Mouse (Mus musculus): ENCODE results near the gene Thsd4.

The Thsd4 gene

DNA sequence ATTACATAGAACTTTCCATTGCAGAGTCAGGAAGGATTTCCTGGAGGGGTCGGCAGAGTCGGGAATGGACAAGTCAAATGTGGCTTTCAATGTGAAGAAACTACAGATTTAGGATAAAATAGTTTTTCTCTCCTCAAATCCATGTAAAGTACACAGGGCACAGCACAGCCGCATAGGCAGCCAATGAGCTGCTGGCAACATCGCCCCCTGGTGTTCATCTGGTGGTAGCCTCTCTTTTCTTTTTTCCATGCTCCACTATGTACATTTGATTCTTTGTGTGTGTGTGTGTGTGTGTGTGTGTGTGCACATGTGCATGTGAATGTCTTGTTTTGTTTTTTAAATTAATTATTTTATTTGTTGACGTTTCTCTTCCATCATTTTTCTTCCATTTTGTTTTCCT is 433.7 kb downstream of the Thsd4 start:
- DNase-seq (ENCODE audit: low read depth, low spot score) = peak; percentile 65

DNA sequence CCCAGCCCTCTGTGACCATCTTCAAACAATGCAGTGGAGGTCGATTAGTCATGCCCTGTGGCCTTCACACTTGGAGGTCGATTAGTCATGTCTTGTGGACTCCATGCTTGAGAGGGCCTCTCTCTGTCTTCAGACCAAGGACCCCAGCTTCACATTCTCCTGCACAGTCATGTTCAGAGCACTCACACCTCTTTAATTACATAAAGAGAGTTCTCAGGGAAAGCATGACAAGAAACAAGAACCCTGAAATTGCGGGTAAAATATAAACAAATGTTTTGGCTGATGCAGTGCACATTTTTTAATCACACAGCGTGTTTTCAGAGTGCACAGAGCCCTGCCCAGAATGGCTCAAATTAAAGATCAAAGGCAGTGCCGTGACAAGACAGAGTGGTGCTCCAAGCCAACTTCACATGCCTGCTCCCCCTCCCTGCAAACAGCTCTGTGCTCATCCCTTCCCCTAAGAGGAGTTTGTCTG is 439.7 kb downstream of the Thsd4 start:
- DNase-seq (ENCODE audit: low read depth, low spot score) = peak; percentile 72

DNA sequence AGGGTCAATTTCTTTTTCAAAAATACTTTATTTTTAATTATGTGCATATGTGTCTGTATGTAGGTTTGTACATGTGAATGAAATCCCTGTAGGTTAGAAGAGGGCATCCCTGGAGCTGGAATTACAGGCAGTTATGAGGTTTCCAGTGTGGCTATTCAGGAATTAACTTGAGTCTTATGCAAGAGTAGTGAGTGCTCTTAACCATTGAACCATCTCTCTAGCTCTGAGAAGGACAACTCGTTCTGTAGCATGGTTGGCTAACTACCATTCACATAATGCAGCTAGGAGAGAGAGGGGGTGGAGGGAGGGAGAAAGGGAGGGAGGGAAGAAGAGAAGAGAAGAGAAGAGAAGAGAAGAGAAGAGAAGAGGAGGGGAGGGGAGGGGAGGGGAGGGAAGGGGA is 444.1 kb downstream of the Thsd4 start:
- no peak for DNase-seq (ENCODE audit: low read depth, low spot score)

DNA sequence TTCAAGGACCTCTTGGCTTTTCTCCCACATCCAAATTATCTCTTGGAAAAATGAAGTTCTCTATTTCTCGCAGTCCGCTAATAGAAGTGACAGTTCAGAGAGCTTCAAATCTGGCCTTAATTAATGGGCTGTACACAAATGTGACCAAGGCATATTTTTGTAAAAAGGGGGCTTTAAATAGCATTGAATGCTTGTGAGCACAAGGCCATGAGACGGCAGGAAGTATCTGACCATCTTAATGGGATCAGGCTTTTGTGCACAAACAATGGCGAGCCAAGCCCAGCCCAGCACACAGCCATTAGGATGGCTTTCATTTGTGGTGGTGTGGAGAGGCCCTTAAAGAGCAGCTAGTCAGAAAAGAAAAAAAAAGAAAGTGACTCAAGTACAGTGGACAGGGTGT is 445.4 kb downstream of the Thsd4 start:
- DNase-seq (ENCODE audit: low read depth, low spot score) = peak; percentile 11

DNA sequence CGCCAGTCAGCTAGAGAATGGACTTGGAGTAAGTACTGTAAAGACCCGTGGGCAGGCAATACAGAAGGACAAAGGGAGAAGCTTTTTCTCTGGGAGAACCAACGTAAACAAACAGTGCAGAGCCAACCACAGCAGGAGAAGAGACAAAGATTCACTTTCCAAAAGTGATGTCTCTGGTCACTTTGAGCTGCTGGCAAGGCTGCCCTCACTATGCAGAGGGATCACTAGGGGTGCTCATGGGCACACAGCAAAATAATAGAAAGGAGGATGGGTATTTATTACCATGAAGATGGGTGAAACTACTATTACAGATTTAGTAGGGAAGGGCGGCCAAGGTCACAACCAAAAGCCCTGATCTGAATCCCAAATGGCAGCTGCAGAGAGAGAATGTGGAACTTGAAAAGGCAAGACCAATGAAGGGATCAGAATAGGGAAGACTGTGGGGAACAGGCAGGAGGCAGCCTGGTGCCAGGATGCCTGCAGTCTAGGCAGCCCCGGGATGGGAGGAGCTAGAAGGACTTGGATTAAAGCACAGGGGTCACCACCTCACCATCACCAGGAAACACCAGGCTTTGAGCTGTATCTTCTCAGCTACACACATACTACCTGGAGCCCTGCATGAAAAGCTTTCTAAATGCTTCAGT is 450.1 kb downstream of the Thsd4 start:
- no peak for DNase-seq (ENCODE audit: low read depth, low spot score)

DNA sequence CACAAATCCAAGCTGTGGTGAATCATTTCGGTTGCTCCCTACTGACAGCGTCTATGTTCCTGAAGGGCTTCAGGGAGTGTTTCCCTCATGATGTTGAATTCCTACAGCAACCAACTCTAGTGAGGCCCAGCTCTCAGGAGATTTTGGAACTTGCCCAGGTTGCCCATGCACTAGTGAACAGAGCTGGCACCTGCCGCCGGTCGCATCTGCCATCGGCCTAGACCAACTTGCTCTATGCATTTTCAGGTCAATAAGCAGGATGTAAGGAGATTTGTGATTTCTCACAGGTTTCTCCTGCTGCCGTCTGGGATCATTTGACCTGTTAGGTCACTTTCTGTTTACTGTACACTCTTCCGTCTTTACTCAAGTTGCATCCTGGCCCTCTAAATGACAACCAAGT is 454.6 kb downstream of the Thsd4 start:
- DNase-seq (ENCODE audit: low read depth, low spot score) = no peak

DNA sequence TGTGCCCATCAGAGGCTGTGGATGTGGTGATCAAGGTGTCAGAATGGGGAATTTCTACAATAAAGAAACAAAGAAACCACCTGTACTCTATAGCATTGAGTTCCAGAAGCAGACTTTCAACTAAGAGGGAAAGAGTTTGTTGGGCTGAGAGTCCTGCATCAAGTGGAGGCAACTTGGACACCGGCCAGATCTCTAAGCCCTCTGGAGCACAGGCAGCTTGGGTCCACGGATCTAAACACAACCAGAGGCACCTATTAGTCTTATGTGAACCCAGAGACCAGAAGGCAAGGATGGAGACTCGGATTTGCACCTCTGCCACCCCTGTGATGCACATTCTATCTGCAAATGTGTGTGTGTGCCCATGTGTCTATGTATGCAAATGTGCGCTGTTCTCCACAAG is 456.7 kb downstream of the Thsd4 start:
- DNase-seq (ENCODE audit: low read depth, low spot score) = no peak

DNA sequence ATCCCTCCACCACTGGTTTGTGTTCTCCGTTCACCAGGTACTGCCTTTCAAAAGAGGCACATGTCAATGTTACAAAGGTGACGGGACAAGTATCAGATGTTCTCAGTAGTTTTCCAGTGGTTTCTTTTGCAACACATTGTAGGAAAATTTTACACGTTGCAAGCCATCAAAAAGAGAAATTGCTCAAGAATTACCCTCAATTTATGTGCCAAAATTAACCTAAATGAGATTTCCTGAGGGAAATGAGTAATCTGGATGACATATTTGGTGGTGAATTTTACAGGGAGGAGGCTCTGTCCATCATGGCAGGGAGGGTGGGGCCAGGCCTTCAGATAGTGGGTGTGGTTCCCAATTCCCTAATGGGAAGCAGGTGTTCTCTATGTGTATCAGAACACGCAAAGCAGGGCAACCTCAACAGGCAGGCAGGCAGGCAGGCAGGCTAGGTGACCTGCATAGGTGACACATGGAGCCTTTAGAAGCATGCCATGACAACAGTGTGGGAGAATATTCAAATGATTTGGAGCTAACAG is 458.6 kb downstream of the Thsd4 start:
- no peak for DNase-seq (ENCODE audit: low read depth, low spot score)

DNA sequence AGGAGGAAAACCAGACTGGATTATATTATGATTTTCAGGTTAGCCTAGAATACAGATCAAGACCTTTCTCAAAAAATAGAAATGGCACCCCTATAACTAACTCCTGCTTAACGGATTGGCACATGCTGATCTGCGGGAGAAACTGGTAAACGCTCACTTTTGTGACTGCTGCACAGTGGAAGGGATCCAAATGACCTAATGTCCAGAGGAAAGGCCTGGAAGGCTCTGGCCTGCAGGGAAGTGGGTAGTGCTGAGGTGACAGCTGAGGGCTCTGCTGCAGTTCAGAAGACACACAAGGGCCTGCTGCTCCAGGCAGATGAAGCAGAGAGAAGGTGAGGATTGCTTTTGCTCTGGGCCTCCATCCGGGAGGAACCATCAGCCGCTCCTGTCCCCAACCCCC is 465.7 kb downstream of the Thsd4 start:
- DNase-seq (ENCODE audit: low read depth, low spot score) = no peak

DNA sequence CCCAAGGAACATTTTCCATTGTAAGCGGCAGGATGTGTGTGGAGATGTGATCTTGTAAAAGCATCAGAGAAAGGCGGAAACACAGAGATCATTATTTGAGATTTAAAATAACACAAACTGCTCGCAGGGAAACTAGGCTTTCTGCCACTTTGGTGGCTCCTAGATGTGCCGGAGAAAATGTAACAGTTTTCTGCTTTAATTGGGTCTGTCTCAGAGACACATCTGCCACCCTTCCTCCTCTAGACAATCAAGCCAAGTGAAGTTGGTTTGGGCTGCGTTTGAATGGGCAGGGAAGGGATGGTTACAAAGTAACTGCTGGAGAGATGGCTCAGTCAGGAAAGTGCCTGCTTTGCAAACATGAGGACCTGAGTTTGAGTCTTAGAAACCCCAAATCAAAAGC is 466.9 kb downstream of the Thsd4 start:
- DNase-seq (ENCODE audit: low read depth, low spot score) = no peak

DNA sequence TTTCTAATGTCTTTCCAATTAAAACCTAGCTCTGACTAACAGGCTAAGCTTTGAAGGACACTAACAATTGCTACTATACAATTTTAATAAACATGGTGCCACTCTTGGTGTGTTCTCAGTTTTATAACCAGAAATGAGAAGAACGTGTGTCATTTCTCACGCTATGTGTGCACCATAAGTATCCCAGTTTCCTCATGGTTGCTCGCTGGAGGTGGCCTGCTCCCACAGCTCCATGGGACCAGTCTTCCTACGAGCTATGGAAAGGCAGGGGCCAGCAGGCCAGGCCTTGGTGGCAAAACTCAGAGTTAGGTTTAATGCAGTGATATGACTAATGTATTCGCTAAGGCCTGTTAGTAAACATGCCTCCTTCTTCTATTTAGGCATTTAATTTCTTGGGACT is 468.7 kb downstream of the Thsd4 start:
- DNase-seq (ENCODE audit: low read depth, low spot score) = no peak

DNA sequence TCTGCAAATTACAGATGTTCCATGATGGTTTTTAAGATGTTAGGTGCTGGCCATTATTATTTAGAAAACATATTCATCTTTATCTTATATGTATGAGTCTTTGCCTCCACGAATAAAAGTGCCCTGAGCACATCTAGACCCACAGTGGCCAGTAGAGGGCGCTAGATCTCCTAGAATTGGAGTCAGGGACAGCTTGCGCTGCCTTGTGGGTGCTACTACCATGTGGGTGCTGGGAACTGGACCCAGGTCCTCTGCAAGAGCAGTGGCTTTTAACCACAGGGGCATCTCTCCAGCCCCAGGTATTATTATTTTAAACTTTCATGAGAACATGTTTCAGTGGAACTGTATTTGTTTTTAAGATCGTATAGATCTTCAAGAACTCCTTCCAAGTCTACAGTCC is 469.4 kb downstream of the Thsd4 start:
- DNase-seq (ENCODE audit: low read depth, low spot score) = peak; percentile 49

DNA sequence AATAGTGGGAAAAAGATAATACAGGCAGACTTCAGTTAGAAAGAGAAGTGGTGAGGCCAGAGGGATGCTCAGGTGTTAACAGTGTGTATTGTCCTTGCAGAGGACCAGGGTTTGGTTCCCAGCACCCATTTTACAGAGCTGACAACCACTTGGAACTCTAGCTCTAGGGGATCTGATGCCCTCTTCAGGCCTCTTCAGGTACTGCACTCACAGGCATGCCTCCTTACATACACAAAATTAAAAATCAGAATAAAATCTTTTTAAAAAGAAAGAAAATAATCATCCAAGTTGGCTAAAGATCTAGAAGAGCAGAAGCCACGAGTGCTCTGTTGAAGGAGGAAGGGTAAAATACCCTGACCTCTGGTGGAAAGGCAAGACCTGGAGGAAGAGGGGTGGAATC is 478.7 kb downstream of the Thsd4 start:
- no peak for DNase-seq (ENCODE audit: low read depth, low spot score)

DNA sequence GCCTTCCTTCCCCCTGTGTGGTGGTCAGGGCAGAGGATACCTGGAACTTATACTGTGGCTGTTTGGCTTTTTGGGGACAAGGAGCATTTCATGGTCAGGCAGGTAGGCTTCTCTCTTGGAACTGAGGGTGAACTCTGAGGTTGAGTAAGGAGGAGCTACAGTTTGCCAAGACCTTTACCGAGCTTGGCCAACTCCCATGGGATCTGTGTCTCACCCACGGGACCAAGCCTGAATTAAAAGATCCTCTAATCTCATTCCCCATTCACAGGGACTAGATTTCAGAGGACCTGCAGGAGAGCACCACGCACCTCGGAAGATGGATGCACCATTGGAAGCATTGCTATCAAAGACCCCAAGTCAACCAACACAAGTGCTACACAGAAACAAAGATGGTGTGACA is 487.0 kb downstream of the Thsd4 start:
- DNase-seq (ENCODE audit: low read depth, low spot score) = no peak

DNA sequence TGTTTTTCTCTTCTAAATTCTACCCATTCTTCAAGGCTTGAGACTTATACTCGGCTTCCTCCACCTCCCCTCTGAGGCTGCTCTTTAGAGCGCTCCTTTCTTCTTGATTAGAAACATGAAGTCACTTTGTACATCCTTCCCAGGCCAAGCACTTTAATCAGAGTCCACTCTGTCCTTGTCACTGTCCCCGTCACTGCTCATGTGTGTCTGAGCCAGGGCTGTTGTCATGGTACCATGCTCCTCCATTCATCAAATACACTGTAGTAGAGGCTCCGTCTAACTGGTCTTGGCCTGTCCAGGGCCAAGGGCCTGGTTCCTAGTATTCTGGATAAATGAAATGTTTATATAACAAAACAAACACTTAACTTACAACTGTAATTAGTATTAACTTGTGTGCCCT is 494.6 kb downstream of the Thsd4 start:
- DNase-seq (ENCODE audit: low read depth, low spot score) = no peak

DNA sequence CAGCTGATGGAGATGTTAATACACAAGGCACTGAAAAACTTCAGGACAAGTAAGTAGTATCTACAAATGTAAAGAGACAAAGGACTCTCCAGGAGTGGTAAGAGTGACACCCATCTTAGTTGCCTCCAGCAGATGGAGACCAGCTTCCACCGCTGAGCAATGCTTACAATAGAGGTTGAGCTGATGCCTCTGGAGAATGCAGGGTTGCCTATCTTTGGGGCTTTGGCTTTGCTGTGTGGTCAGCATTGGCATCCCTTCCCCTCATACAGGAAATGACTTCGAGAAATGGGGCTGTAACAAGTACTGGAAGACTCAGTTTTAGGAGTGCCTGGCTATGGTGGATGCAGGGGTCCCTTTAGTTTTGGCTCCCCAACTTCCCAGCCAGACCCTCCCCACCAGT is 495.1 kb downstream of the Thsd4 start:
- DNase-seq (ENCODE audit: low read depth, low spot score) = no peak

DNA sequence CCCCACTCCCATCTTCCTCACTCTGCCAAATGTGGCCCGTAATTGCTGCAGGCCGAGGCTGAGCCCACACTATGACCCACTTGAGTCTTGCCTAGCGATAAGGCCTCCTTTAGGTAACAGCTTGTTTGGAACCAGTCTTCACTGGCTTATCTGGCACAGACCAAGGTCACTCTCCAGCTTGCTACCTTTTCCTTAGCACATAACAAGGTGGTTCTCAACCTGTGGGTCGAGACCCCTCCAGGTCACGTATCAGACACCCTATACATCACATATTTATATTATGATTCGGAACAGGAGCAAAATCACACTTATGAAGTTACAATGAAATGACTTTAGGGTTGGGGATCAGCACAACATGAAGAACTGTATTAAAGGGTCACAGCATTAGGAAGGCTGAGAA is 495.9 kb downstream of the Thsd4 start:
- DNase-seq (ENCODE audit: low read depth, low spot score) = peak; percentile 32

DNA sequence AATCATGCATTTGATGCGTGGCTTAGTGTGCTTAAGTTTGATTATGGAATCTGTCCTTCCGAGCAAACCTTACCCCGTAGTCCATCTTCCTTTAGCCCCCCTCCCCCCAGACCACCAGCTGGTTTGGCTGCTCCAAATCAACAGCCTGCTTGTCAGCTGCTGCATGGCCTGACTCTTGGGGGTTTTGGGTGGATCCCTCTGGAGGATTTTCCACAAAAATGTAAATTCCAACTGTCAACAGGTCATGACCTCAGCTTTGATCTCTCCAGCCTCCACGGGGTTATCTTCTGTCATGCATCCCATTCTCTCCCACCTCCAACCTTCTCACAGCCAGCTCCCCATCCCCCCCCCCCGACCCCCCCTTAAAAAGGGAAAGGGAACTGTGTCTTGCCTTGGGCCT is 496.9 kb downstream of the Thsd4 start:
- peak; percentile 91 for DNase-seq (ENCODE audit: low read depth, low spot score)

DNA sequence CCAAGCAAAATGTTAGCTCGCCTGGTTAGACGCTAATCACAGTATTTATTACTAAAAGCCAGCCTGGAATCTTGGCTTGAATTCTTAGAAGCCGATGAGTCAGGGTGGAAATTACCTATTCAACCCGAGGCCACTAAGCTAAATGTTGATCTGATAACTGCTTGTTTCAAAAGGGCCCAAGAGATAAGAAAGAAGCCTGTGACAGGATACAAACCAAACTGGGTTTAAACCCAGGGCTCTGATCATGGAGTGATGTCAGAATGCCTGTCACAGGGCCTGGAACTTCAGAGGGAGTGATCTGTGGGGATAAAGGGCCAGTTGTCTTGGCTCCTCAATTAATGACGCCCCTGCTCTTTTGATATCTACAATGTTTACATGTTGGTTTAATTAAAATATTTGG is 497.3 kb downstream of the Thsd4 start:
- no peak for DNase-seq (ENCODE audit: low read depth, low spot score)

DNA sequence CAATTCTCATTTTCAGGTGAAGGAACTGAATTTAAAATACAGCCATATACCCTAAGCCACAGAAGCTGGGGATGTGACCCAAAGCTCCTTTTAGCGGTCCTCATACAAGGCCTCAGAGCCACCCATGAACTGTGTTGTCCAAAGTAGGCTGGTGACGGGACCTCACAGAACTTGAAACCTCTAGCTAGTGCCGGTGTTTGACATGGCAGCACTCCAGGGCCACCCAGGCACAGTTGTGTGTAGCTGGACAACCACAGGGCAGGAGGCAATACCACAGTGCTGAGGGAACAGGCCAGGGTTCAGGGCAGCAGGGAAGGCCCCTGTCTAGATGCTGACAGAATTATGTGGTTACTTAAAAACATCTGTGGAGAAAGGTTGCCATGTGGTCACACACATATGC is 499.5 kb downstream of the Thsd4 start:
- DNase-seq (ENCODE audit: low read depth, low spot score) = no peak

DNA sequence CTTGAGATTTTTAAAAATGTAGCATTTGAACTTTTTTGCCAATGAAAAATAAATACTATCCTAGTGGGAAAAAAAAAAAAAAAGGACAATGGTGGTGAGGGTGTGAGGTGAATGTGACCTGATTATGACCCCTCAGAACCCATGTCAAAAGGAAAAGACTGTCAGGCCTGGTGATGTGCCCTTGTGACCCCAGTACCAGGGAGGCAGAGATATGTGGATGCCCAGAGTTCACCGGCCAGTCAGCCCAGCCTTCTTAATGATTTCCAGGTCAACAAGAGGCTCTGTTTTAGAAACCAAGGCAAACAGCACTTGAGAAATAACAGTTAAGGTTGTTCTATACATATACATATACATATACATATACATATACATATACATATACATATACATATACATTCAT is 501.4 kb downstream of the Thsd4 start:
- DNase-seq (ENCODE audit: low read depth, low spot score) = no peak

DNA sequence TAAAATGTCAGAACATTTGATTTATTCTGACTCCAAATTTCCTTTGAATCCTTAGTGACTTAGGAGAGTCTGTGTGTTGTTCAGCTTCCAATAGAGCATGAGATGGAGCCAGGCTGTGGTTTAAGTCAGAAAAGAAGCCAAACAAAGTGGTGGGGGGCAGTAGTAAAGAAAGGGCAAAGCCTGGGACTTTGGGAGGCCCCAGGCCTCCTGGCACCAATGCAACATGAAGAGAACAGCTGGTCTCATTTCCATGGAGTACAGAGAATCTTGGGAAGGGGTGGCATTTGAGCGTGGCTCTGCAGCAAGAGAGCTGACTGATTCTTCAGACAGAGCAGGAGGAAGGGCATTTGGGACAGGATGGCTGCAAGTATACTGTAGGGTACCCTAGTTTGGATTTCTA is 511.6 kb downstream of the Thsd4 start:
- no peak for DNase-seq (ENCODE audit: low read depth, low spot score)

DNA sequence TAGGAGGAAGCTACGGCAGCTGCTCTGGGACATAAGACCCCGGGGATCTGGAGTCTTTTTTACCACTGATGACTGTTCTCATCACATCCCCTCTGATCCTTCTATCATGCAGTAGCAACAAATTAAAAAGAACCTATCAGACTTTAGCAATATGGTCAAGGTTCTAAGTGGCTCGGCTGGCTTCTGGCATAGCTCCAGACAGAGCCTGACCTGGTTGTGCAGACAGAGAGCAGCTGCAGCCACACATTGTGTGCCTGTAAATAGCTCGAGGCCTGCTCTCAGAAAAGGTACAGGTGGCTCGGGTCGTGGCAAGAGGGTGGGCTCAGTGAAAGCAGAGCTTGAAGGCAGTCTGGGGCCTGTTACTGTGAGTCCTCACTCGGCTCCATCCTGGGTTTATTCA is 512.9 kb downstream of the Thsd4 start:
- DNase-seq (ENCODE audit: low read depth, low spot score) = no peak

DNA sequence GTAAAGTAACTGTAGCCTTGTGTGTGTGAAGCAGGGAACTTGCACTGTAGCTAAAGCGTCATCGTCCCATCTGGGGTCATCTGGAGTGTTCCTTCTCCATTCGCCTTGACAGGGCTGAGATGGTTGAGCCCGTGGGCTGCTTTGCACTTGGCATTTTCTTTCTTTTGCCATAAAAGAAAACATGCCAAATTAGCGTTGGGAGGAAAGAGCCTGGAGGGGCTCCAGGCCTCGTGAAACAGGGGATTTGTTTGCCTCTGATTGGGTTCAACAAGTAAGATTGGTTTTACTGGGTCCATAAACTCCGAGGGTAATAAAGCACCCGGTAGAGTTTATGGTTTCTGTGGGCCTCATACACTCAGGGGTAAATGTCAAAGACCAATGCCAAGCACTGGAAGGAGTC is 519.5 kb downstream of the Thsd4 start:
- DNase-seq (ENCODE audit: low read depth, low spot score) = no peak
